Mouse (Mus musculus) heart, postnatal 0 days (tissue): ENCODE data around the gene Fbxw9. TPM values are rescaled to one million over a fixed set of nuclear protein-coding genes. Genes with fewer than 3 reads are reported as not detected.

Experiments used
- ATAC-seq: fragments of 200-750 bp; cut with Nextera tagmentation; 2 replicates; pipeline ENCODE4 v1.8.0; 2017; ENCODE audit warnings: low read depth, moderate number of reproducible peaks, moderate library complexity; ENCODE audit not compliant: insufficient read depth
- DNase-seq: peaks from one replicate; pipeline ENCODE4 v3.0.0-alpha.2; 2016; ENCODE audit warnings: low spot score
- H3K27ac ChIP-seq: fragments of 300-500 bp; sonication (generic); 2 replicates; pipeline ENCODE4 v1.5.1; 2014; ENCODE audit warnings: low read depth, mild to moderate bottlenecking
- H3K27me3 ChIP-seq: fragments of 300-500 bp; sonication (generic); 2 replicates; pipeline ENCODE4 v1.6.1; 2014; ENCODE audit warnings: low read length, mixed read lengths; ENCODE audit not compliant: control insufficient read depth, insufficient read depth
- H3K36me3 ChIP-seq: fragments of 300-500 bp; sonication (generic); replicated peaks from 2 replicates; pipeline ENCODE4 v1.6.1; 2014; ENCODE audit warnings: low read length, mixed read lengths; ENCODE audit not compliant: control insufficient read depth, insufficient read depth
- H3K4me1 ChIP-seq: fragments of 300-500 bp; sonication (generic); 2 replicates; pipeline ENCODE4 v1.6.1; 2014; ENCODE audit warnings: antibody characterized with exemption; ENCODE audit not compliant: control insufficient read depth, insufficient read depth
- H3K4me2 ChIP-seq: fragments of 300-500 bp; sonication (generic); 2 replicates; pipeline ENCODE4 v1.6.1; 2014; ENCODE audit warnings: low read depth, mild to moderate bottlenecking, low read length, moderate library complexity
- H3K4me3 ChIP-seq: fragments of 300-500 bp; sonication (generic); 2 replicates; pipeline ENCODE4 v1.5.1; 2014; ENCODE audit warnings: low read depth, low read length
- H3K9ac ChIP-seq: fragments of 300-500 bp; sonication (generic); replicated peaks from 2 replicates; pipeline ENCODE4 v1.6.1; 2014; ENCODE audit warnings: low read depth, low read length, mixed read lengths
- H3K9me3 ChIP-seq: fragments of 300-500 bp; sonication (generic); replicated peaks from 2 replicates; pipeline ENCODE4 v1.6.1; 2016; ENCODE audit warnings: low read length; ENCODE audit not compliant: control insufficient read depth
- CTCF ChIP-seq: IDR thresholded peaks from 2 replicates; pipeline ENCODE4 v1.5.1; 2016; ENCODE audit warnings: antibody characterized with exemption, control low read depth, low read depth
- EP300 ChIP-seq: IDR thresholded peaks from 2 replicates; pipeline ENCODE4 v1.6.1; 2016; ENCODE audit warnings: antibody characterized with exemption, low read depth
- WGBS: fragments of 180-500 bp; shearing (Covaris S2); extraction: QIAGEN DNeasy Blood & Tissue Kit; methylation state at CpG from one replicate; pipeline ENCODE4 v1.1.7; 2014; 5-methylcytosine and 5-hydroxymethylcytosine counted together
- polyA plus RNA-seq: library from polyadenylated mRNA; unstranded; fragments of >200 nt; fragmentation: Nextera tagmentation; extraction: Ambion mirVana; gene quantifications from 2 replicates; pipeline ENCODE4 v1.2.1, GENCODE M21; 2015
- total RNA-seq: library from RNA; depleted of rRNA; stranded (reverse); fragments of >200 nt; gene quantifications from 2 replicates; pipeline ENCODE4 v1.2.3, GENCODE M21; 2014; ENCODE audit warnings: low replicate concordance

The Fbxw9 gene
- total and polyA plus RNA-seq, 2 experiments from 2014 or later = 16.5 to 32.6 TPM

GRCm38 (mm10) chr8:85090856-85091255, 31.0 kb downstream of the Fbxw9 start:
- 86% methylated on average over 11 of the region's 11 CpGs for WGBS
- TF ChIP-seq EP300 = no peak
- TF ChIP-seq CTCF = no peak
- Histone ChIP-seq H3K4me2 (no peak overlapping the region), H3K4me3 (no peak overlapping the region), H3K9me3 (no peaks in the 10 kb centered on the region), H3K27me3 (no peaks in the 10 kb centered on the region), H3K36me3 (peaks cover 53% of the 10 kb centered on the region), H3K27ac (no peak overlapping the region), H3K4me1 (no peaks in the 10 kb centered on the region), H3K9ac (no peak overlapping the region)
- no peak for ATAC-seq
- DNase-seq = no peak

- Histone ChIP-seq H3K9ac (no peak overlapping the region), H3K27ac (no peak overlapping the region), H3K9me3 (no peaks in the 10 kb centered on the region), H3K36me3 (peaks cover 57% of the 10 kb centered on the region), H3K4me2 (no peak overlapping the region), H3K4me3 (no peak overlapping the region), H3K4me1 (no peaks in the 10 kb centered on the region), H3K27me3 (no peaks in the 10 kb centered on the region)
- DNase-seq (no peak), ATAC-seq (no peak)
- WGBS = 45% methylated on average over 21 of the region's 21 CpGs
- TF ChIP-seq EP300 (no peak), CTCF (no peak)
Measured at GRCm38 (mm10) chr8:85091526-85092090, 31.8 kb downstream of the Fbxw9 start.

GRCm38 (mm10) chr8:85095051-85095450, 35.2 kb downstream of the Fbxw9 start:
- Histone ChIP-seq H3K4me3 (no peak overlapping the region), H3K36me3 (peaks cover 52% of the 10 kb centered on the region), H3K4me2 (no peak overlapping the region), H3K4me1 (no peaks in the 10 kb centered on the region), H3K9me3 (no peaks in the 10 kb centered on the region), H3K27me3 (no peaks in the 10 kb centered on the region), H3K9ac (no peak overlapping the region), H3K27ac (no peak overlapping the region)
- WGBS = 91% methylated on average over 13 of the region's 13 CpGs
- ATAC-seq = no peak
- TF ChIP-seq CTCF (no peak), EP300 (no peak)
- DNase-seq = no peak

GRCm38 (mm10) chr8:85095566-85095965, 35.7 kb downstream of the Fbxw9 start:
- TF ChIP-seq EP300 (no peak), CTCF (no peak)
- no peak for DNase-seq
- no peak overlapping the region for H3K4me2 ChIP-seq
- no peak overlapping the region for H3K9ac ChIP-seq
- no peaks in the 10 kb centered on the region for H3K27me3 ChIP-seq
- no peak overlapping the region for H3K4me3 ChIP-seq
- H3K27ac ChIP-seq = no peak overlapping the region
- H3K4me1 ChIP-seq = no peaks in the 10 kb centered on the region
- no peak for ATAC-seq
- WGBS = 89% methylated on average over 7 of the region's 7 CpGs
- no peaks in the 10 kb centered on the region for H3K9me3 ChIP-seq
- H3K36me3 ChIP-seq = peaks cover 52% of the 10 kb centered on the region

GRCm38 (mm10) chr8:85096196-85096595, 36.3 kb downstream of the Fbxw9 start:
- TF ChIP-seq EP300 (no peak), CTCF (no peak)
- Histone ChIP-seq H3K27ac (no peak overlapping the region), H3K9ac (no peak overlapping the region), H3K36me3 (peaks cover 52% of the 10 kb centered on the region), H3K27me3 (no peaks in the 10 kb centered on the region), H3K4me3 (no peak overlapping the region), H3K4me2 (no peak overlapping the region), H3K9me3 (no peaks in the 10 kb centered on the region), H3K4me1 (no peaks in the 10 kb centered on the region)
- DNase-seq = no peak
- no peak for ATAC-seq
- WGBS = 89% methylated on average over 16 of the region's 16 CpGs

- Histone ChIP-seq H3K36me3 (peaks cover 52% of the 10 kb centered on the region), H3K9me3 (no peaks in the 10 kb centered on the region)
- TF ChIP-seq EP300 (no peak), CTCF (no peak)
Measured at GRCm38 (mm10) chr8:85096850-85097249, 37.0 kb downstream of the Fbxw9 start.

More at GRCm38 (mm10) chr8:85096850-85097249, 37.0 kb downstream of the Fbxw9 start:
- H3K4me3 ChIP-seq = no peak overlapping the region
- H3K27me3 ChIP-seq = no peaks in the 10 kb centered on the region
- H3K27ac ChIP-seq = no peak overlapping the region
- no peak for DNase-seq
- whole genome bisulfite sequencing = 91% methylated on average over 4 of the region's 4 CpGs
- no peak overlapping the region for H3K9ac ChIP-seq
- no peaks in the 10 kb centered on the region for H3K4me1 ChIP-seq
- no peak overlapping the region for H3K4me2 ChIP-seq
- ATAC-seq = no peak
